Mouse (Mus musculus) hematopoietic stem cell, adult 5-6 weeks (primary cell): ENCODE data around the gene Setd2. TPM values are rescaled to one million over a fixed set of nuclear protein-coding genes. Genes with fewer than 3 reads are reported as not detected.

ENCODE experiments used
- ATAC-seq, 2 experiments: fragments of 125-278 bp in 1 of 2; replicated peaks in 1 of 2; 2 replicates each; pipeline ENCODE4 v1.8.0; 2016 to 2017; ENCODE audit warnings: inconsistent platforms in 2 of 2, mild to moderate bottlenecking in 2 of 2, moderate number of reproducible peaks in 2 of 2, low read depth in 1 of 2, moderate TSS enrichment in 1 of 2; ENCODE audit not compliant: low FRiP score in 2 of 2, poor library complexity in 2 of 2, severe bottlenecking in 2 of 2, insufficient read depth in 1 of 2, low TSS enrichment in 1 of 2
- total RNA-seq: library from RNA; stranded (forward); fragments of 172-1452, 232-1000 nt; gene quantifications from 2 replicates; pipeline ENCODE4 v1.2.3, GENCODE M21; 2017

The Setd2 gene
- total RNA-seq, 1 experiment from 2014 or later: 205 TPM

- no peak for ATAC-seq
Observed at GRCm38 (mm10) chr9:110666374-110666773, 134.0 kb downstream of the Setd2 start.

GRCm38 (mm10) chr9:110667219-110667836 is 134.9 kb downstream of the Setd2 start:
- no peak for ATAC-seq

Other genes starting within 250 kb of the Setd2 start
- 3.6 and 5.3 TPM in 2 replicates for gene Elp6, start 227.4 kb upstream of the Setd2 start, total RNA-seq
- 21.4 and 23.2 TPM in 2 replicates for gene Scap, start 199.3 kb upstream of the Setd2 start, total RNA-seq
- 3.7 and 5.1 TPM in 2 replicates for gene Ptpn23, start 124.4 kb upstream of the Setd2 start, total RNA-seq
- 584 and 1,397 TPM in 2 replicates for gene Ngp, start 112.8 kb upstream of the Setd2 start, total RNA-seq
- gene Klhl18, start 55.9 kb upstream of the Setd2 start, total RNA-seq: 12.6 and 15.4 TPM in 2 replicates
- gene Kif9, start 55.6 kb upstream of the Setd2 start, total RNA-seq: 2.0 and 2.1 TPM in 2 replicates
- gene Nradd, start 91.9 kb downstream of the Setd2 start, total RNA-seq: 4.1 and 6.2 TPM in 2 replicates
- 38.0 and 61.7 TPM in 2 replicates for gene Nbeal2, start 121.6 kb downstream of the Setd2 start, total RNA-seq
- 89.4 and 111 TPM in 2 replicates for gene Ccdc12, start 123.9 kb downstream of the Setd2 start, total RNA-seq
- not detected in 2 replicates for gene Myl3, start 209.3 kb downstream of the Setd2 start, total RNA-seq
- gene Pth1r, start 214.5 kb downstream of the Setd2 start, total RNA-seq: 1.1 TPM in 1 of 2 replicates, not detected in the other